Mouse (Mus musculus): Measurements from ENCODE around the gene Jph2.

Gene Jph2

GRCm38 (mm10) chr2:163360858-163361623 is 36.8 kb downstream of the Jph2 start:
- DNase-seq (ENCODE audit: low spot score), result no peak

DNA sequence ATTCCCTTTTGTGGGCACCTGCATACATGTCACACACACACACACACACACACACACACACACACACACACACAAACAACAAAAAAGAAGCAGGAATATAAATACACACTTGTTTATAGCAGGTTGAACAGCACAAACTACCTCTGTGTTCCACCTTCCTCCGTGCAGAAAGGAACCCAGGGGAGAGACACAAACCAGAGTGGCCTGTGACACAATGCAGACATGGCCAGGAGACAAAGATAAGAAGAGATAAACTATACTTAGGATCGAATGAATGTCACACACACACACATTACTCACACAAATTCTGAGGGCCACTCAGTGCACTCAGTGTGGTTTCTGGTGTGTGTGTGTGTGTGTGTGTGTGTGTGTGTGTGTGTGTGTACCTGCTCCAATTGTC is 38.5 kb downstream of the Jph2 start:
- DNase-seq (ENCODE audit: low spot score), result no peak

- DNase-seq (ENCODE audit: low spot score), result no peak
Observed at GRCm38 (mm10) chr2:163358662-163359061, 39.1 kb downstream of the Jph2 start.

DNA sequence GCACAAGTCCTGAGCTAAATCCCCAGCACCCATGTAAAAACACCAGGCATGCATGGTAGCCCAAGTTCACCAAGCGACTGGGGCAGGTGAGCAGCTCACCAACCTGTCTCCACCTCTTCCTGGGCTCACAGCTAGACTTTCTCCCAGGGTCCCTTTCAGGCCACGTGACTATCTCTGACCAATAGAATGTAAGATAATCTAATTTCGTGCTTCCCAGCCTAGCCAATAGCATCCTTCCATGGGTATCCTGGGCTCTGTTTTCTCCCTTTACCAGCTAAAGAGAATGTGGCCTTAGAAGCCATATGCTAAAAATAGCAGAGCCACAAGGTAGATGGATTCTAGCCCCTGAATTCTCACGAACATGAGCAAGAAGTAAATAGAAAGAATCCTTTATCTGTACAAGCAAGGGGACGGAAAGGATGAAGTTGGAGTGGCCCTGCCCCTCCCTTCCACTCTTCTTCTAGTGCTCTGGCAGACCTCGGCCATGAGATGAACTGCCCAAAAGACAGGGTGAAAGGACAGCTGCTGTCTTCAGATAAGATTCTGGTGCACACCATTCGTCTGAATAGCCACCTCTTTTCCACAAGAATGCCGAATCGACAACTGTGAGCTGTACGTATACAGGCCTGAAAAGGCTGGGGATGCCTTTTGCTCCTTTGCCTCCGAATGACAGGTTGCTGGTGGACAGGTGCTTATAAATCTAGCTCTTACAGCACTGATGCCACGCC is 41.5 kb downstream of the Jph2 start:
- DNase-seq (ENCODE audit: low spot score), result no peak

GRCm38 (mm10) chr2:163355666-163356065 is 42.1 kb downstream of the Jph2 start:
- no peak for DNase-seq (ENCODE audit: low spot score)

DNA sequence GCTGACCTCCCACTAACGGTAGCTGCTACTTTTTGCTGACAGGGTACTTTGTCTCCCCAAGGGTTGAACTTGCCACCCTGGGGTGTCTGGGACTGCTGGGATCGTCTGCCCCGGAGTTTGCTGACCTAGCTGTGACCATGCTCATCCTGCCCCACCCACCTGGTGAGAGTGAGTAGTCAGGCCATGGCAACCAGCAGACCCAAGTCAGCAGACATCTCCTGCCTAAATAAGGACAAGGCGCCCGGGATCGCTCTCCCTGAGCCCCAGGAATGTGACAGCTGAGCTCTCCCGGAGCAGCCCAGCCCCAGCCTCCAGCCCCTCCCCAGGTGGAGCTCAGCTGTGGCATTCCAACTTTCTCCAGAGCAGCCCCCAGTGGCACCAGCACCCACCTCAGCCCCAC is 44.1 kb downstream of the Jph2 start:
- DNase-seq (ENCODE audit: low spot score), result no peak

- no peak for DNase-seq (ENCODE audit: low spot score)
Observed at GRCm38 (mm10) chr2:163350443-163350842, 47.4 kb downstream of the Jph2 start.

DNA sequence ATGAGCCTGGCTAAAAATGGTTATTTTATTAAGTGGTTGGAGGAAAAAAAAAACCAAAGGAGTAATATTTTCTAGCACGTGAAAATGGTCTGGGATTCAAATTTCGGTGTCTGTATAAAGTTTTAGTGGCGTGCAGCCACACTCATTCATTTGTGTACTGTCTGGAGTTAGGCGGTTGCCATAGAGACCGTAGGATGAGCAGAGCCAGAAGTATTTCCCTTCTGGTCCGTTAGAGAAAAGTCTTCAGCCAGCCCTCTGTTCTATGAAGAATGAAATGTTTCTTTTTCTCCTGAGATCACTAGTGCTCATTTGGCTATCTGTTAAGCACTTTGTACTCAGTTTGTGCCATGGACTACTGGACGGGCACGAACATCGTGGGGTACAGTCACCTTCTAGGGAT is 48.4 kb downstream of the Jph2 start:
- DNase-seq (ENCODE audit: low spot score), result no peak

GRCm38 (mm10) chr2:163348677-163349076 is 49.1 kb downstream of the Jph2 start:
- DNase-seq (ENCODE audit: low spot score), result no peak

GRCm38 (mm10) chr2:163347517-163348184 is 50.1 kb downstream of the Jph2 start:
- DNase-seq (ENCODE audit: low spot score), result no peak

DNA sequence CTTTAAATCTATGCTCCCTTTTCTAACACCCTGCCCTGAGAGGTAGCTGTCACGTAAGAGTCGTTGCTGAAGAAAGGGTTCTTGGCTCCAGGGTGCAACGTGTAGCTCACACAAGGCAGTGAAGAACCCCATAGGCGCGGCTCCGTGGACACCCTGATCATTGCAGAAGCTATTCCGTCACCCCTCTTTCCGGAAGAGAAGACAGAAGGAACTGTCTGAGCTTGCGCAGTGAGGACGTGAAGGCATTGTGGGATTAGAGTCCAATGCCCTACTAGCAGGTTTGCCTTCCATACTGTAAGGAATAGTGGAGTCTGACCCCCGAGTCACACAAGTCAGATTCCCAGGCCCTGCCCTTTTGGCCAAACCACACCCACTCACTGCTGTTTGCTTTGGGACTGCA is 51.3 kb downstream of the Jph2 start:
- DNase-seq (ENCODE audit: low spot score), result no peak

GRCm38 (mm10) chr2:163344976-163345660 is 52.7 kb downstream of the Jph2 start:
- DNase-seq (ENCODE audit: low spot score), result peak; percentile 14

DNA sequence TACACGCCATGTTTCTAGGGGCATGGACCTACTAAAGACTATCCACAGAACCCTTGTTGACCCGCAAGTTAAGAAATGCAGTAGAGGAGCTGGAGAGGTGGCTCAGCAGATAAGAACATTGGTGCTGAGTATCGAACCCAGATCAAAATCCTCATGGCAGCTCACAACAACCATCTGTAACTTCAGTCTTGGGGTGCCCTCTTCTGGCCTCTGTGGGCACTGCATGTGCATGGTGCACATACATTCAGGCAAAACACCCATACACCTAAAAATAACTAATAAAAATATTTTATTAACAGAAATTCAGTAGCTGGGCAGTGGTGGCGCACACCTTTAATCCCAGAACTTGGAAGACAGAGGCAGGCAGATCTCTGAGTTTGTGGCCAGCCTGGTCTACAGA is 54.1 kb downstream of the Jph2 start:
- DNase-seq (ENCODE audit: low spot score), result no peak

DNA sequence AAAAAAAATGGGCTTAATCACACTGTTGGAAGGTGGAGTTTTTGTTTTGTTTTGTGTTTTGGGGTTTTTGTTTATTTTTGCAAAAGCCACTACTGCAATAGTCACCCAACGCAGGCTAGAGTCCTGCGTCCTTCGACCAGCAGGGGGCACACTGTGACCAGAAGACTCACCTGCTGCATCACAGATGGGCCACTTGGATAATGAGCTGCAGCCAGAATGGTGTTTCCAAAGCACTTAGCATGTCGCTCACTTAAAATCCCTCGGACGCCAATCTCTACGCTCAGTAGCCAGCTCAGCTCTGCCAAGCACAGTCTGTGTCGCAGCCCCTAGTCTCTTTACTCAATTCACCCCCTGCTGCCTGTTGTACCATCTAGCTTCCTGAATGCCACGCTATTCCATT is 57.5 kb downstream of the Jph2 start:
- DNase-seq (ENCODE audit: low spot score), result peak; percentile 64

DNA sequence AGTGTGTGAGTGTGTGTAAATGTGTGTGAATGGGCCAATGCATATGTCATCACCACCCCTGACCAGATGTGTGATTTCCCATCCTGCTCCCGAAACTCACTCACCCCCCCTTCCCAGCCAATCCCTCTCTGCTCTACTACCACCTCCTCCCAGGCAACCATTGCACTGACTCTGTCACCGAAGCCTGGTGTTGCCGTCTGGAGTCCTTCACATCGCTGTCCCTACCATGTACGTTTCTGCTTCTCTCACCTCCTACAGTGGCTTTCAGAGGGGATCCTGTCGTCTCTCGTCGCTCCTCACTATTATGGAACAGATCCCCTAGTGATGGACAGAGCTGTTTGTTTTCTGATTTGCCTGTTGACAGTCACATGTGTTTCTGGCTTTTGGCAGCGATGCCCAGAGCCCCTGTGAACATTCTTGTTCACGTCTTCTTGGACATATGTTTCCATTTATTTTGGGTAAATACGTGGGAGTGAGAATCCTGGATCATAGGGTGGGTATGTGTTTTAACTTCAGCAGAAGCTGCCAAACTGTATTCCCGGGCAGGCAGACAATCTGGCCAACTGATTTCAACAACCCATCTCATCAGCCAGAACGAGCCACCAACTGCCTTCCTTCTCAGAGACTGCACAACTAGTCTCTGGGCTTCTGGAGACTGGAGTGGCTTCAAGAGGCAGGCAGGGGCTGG is 65.3 kb downstream of the Jph2 start:
- peak; percentile 12 for DNase-seq (ENCODE audit: low spot score)

- no peak for DNase-seq (ENCODE audit: low spot score)
Observed at GRCm38 (mm10) chr2:163331423-163331822, 66.4 kb downstream of the Jph2 start.

DNA sequence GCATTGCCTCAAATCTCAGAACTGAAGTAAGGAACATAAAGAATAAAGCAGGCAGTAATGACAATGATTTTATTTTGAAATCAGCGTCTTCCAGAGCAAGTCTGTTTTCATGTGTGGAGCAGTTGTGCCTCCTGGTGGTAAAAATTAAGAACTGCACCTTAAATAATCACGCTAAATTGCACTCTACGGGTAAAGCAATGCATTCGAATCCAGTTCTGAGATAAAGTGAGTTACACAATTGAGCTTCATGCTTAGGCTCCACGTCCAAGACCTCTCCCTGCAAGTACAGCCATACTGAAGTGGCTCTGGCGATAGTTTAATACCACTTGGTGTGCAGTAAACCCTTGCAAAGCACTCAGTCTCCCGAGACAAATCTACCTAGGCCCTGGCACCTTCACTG is 67.1 kb downstream of the Jph2 start:
- DNase-seq (ENCODE audit: low spot score), result peak; percentile 64

GRCm38 (mm10) chr2:163323163-163323562 is 74.6 kb downstream of the Jph2 start:
- no peak for DNase-seq (ENCODE audit: low spot score)

GRCm38 (mm10) chr2:163318777-163319176 is 79.0 kb downstream of the Jph2 start:
- no peak for DNase-seq (ENCODE audit: low spot score)

GRCm38 (mm10) chr2:163317281-163317680 is 80.5 kb downstream of the Jph2 start:
- DNase-seq (ENCODE audit: low spot score), result no peak

DNA sequence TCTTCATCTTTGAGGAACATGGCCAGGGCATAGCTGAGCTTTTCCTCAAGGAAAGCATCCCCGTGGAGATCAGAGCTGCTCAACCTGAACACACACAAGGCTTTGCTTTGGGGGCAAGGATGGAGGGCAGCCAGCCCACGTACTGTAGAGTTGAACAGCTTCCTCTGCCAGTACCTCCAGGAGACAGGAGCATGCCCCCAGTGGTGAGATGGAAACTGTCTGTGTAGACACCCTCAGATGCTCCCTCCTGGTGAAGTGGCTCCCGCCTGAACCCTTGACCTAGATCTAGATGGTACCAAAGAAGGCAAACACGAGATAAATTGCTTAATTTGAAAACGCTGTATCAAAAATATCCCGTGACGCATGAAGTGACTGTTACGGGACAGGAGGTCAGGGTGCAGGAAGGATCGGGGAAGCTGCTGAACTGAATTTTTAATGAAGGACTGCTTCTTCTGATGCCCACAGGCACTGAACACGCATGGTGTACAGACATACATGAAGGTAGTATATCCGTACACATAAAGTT is 87.6 kb downstream of the Jph2 start:
- no peak for DNase-seq (ENCODE audit: low spot score)

DNA sequence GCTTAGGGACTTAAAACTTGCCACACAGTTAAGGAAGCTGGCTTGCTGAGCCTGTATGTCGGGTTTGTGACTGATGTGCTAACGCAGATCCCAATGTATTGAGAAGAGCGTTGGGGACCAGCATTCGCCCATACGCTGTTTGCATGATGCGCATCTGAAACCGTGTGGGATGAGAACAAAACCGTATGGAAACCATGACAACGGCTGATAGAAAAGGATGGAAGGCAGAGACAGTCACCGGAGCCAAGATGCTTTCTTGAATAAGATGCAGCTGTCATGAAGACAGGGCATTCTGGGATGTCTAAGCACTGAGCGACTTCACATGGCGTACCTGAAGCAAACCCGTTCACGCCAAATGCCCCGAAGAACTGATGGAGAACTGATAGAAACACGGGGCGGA is 88.4 kb downstream of the Jph2 start:
- DNase-seq (ENCODE audit: low spot score), result no peak
